Mouse (Mus musculus): Measurements from ENCODE around the gene Bcas1. TPM values are rescaled to one million over a fixed set of nuclear protein-coding genes. Genes with fewer than 3 reads are reported as not detected.
"Not testable (repeated sequence)": the region's sequence is repeated elsewhere in the genome, so short reads cannot be mapped to it uniquely, and the experiment has no call there.

The Bcas1 gene
- polyA plus RNA-seq, 1 experiment from 2014 or later, result 6.3 TPM

DNA sequence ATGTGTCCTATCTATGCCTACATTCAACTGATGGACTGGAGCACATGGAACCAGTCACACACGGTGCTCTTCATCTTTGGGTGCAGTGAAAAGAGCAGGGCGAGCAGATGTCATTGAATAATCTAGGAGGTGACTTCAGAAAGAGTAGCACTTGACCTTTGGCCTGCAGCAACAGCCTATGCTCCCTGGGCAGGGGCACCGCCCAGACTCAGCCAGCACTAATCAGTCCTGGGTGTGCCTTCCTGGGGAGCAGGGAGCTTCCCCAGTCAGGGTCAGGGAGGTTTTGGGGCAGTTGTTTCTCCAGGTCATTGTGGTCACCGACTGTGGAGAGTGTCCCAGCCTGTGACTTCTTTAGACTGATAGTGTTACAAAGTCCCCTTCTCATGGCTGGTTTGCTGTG lies 26.2 kb upstream of the Bcas1 start:
- H3K27ac ChIP-seq; H3K4me1 ChIP-seq (replicated peaks); H3K4me2 ChIP-seq; H3K9ac ChIP-seq; H3K36me3 ChIP-seq; H3K9me3 ChIP-seq (replicated peaks); H3K4me3 ChIP-seq (replicated peaks); DNase-seq; H3K27me3 ChIP-seq: not testable (repeated sequence)
- WGBS (ENCODE audit: insufficient replicate concordance), result 51% methylated on average over 3 of the region's 4 CpGs
- ATAC-seq (ENCODE audit: low read depth), result peak; percentile 37

DNA sequence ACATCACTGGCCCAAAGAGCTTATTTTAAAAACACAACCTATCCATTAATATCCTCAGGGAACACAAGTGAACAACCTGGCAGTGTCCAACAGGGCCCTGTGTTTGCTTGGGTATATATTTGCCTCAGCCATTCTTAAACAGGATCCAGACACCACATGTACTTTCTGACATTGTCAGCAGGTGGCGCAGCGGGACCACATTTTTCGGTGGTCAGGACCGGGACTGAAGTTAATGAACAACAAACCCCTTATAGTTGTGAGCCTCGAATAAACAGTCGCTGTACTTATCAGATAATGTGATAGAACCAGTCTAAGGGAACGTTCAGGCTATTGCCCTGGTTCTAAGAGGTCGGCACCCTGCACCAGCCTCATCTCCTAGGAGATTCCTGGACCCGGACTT lies 23.3 kb upstream of the Bcas1 start:
- Histone ChIP-seq H3K4me3 (replicated peaks) (no peak overlapping the region), H3K9me3 (replicated peaks) (no peaks in the 10 kb centered on the region), H3K27ac (no peak overlapping the region), H3K4me1 (replicated peaks) (no peaks in the 10 kb centered on the region), H3K27me3 (no peaks in the 10 kb centered on the region), H3K4me2 (no peak overlapping the region), H3K9ac (no peak overlapping the region), H3K36me3 (no peaks in the 10 kb centered on the region)
- ATAC-seq (ENCODE audit: low read depth) (peak; percentile 53; the same call in 1 of the 2 replicates), DNase-seq (peak; percentile 34)
- 9% methylated on average over 9 of the region's 9 CpGs for WGBS (ENCODE audit: insufficient replicate concordance)

DNA sequence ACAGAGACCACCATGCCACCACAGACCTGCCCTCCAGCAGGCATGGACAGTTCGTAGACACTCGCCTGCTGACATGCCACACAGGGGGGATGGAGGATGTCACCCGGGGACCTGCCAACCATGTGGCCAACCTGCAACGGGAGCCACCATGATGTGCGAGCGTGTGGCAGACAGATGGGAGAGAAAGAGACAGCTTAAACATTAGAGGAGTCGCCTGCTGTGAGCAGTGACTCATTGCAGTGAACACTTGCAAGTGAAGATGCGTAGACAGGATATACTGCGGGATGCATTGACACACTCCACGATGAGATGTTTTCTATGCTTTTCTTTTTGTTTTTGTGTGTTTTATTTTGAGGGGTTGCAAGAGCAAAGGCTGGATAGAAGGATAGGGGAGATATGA lies 20.0 kb upstream of the Bcas1 start:
- Histone ChIP-seq H3K27me3 (no peaks in the 10 kb centered on the region), H3K4me2 (no peak overlapping the region), H3K9me3 (replicated peaks) (no peaks in the 10 kb centered on the region), H3K27ac (no peak overlapping the region), H3K4me3 (replicated peaks) (no peak overlapping the region), H3K4me1 (replicated peaks) (no peaks in the 10 kb centered on the region), H3K9ac (no peak overlapping the region), H3K36me3 (no peaks in the 10 kb centered on the region)
- WGBS (ENCODE audit: insufficient replicate concordance), result 59% methylated on average over 10 of the region's 10 CpGs
- DNase-seq (no peak), ATAC-seq (ENCODE audit: low read depth) (no peak)

DNA sequence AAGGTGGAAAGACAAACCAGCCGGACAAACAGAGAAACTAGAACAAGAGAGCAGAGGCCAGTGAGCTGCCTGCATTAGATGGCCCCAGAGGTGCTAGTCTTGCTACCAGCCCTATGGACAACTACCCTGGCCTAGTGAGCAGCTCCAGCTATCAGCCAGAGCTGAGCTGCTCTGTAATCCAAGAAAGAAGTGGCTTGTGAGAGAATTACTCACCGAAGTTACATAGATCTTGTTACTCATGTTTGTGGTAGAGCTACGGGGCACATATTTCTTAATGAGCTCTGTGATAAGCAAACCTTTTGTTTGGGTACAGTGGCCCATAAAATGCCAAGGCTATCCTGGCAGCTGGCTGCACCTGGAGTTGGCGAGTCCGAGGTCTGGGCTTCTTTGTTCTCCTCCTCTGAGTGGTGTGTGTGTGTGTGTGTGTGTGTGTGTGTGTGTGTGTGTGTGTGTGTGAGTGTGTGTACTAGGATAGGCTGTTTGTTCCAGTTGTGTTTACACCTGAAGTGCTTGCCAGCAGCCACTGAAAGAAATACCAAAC lies 19.3 kb upstream of the Bcas1 start:
- no peaks in the 10 kb centered on the region for H3K4me1 ChIP-seq (replicated peaks)
- H3K4me3 ChIP-seq (replicated peaks), result no peak overlapping the region
- 59% methylated on average over 5 of the region's 5 CpGs for WGBS (ENCODE audit: insufficient replicate concordance)
- no peaks in the 10 kb centered on the region for H3K9me3 ChIP-seq (replicated peaks)
- H3K27ac ChIP-seq, result no peak overlapping the region
- H3K27me3 ChIP-seq, result no peaks in the 10 kb centered on the region
- H3K9ac ChIP-seq, result no peak overlapping the region
- no peak overlapping the region for H3K4me2 ChIP-seq
- DNase-seq (no peak), ATAC-seq (ENCODE audit: low read depth) (no peak)
- H3K36me3 ChIP-seq, result no peaks in the 10 kb centered on the region

DNA sequence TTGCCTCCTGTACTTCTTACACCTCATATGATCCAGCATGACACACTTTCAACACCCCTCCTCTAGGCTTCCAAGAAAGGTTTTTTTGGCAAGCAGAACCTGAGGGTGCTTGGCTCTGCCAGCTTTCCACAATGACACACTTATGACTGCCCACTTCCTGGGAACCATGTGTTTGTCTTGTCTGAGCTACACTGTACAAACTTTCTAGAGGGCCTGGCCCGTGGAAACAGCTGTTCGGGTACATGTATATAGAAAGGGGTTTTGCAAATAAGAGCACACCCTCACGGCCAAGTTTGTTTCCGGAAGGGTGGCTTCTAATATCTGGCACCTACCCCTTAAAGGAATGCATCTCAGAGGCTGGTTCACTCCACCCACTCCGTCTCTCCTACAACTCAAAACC lies 18.2 kb upstream of the Bcas1 start:
- Histone ChIP-seq H3K9me3 (replicated peaks) (no peaks in the 10 kb centered on the region), H3K4me1 (replicated peaks) (no peaks in the 10 kb centered on the region), H3K27ac (no peak overlapping the region), H3K36me3 (no peaks in the 10 kb centered on the region), H3K9ac (no peak overlapping the region), H3K27me3 (no peaks in the 10 kb centered on the region), H3K4me2 (no peak overlapping the region), H3K4me3 (replicated peaks) (no peak overlapping the region)
- 66% methylated on average over 5 of the region's 5 CpGs for WGBS (ENCODE audit: insufficient replicate concordance)
- DNase-seq, result no peak
- no peak for ATAC-seq (ENCODE audit: low read depth)

DNA sequence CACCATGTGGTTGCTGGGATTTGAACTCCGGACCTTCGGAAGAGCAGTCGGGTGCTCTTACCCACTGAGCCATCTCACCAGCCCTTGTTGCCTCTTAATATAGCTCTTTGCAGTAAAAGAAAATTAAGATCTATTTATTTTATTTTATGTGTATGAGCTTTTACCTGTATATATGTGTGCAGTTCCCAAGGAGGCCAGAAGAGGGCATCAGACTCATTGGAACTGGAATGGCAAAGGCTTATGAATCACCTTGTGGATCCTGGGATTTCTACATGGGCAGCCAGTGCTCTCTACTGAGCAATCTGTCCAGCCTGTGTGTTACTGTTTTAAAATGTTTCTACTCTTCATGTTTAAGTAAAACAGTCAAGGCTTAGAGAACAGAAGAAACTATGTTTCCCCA lies 14.9 kb upstream of the Bcas1 start:
- Histone ChIP-seq H3K27ac (no peak overlapping the region), H3K27me3 (0 out of 2 replicates have a peak, but pooled peaks cover 4% of the 10 kb centered on the region), H3K36me3 (no peaks in the 10 kb centered on the region), H3K9ac (no peak overlapping the region), H3K4me2 (no peak overlapping the region), H3K4me1 (replicated peaks) (no peaks in the 10 kb centered on the region), H3K4me3 (replicated peaks) (no peak overlapping the region), H3K9me3 (replicated peaks) (no peaks in the 10 kb centered on the region)
- WGBS (ENCODE audit: insufficient replicate concordance), result 64% methylated on average over 3 of the region's 3 CpGs
- DNase-seq (no peak), ATAC-seq (ENCODE audit: low read depth) (no peak)

DNA sequence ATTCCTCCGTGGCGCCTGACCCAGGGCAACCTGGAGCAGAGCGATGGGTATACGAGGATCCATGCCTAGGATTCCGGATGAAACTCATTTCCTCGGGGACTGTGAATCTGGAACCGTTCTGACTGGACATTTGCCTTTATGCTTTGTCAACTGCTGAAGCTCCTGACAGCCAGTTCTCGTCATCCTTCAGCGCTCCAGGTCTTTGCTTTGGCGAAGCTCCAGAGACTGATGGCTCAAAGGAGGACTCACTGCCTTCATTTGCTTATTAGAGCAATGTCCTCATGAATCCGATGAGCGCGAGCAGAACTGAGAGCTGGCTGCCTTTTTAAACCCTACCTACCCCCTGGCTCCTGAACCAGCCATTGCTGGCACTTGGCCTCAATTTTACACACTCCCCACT lies 11.1 kb upstream of the Bcas1 start:
- no peaks in the 10 kb centered on the region for H3K36me3 ChIP-seq
- H3K27me3 ChIP-seq, result 0 out of 2 replicates have a peak, but pooled peaks cover 4% of the 10 kb centered on the region
- H3K4me1 ChIP-seq (replicated peaks), result no peaks in the 10 kb centered on the region
- no peak for ATAC-seq (ENCODE audit: low read depth)
- no peaks in the 10 kb centered on the region for H3K9me3 ChIP-seq (replicated peaks)
- no peak overlapping the region for H3K9ac ChIP-seq
- no peak overlapping the region for H3K27ac ChIP-seq
- H3K4me3 ChIP-seq (replicated peaks), result no peak overlapping the region
- DNase-seq, result no peak
- no peak overlapping the region for H3K4me2 ChIP-seq
- WGBS (ENCODE audit: insufficient replicate concordance), result 54% methylated on average over 13 of the region's 13 CpGs

DNA sequence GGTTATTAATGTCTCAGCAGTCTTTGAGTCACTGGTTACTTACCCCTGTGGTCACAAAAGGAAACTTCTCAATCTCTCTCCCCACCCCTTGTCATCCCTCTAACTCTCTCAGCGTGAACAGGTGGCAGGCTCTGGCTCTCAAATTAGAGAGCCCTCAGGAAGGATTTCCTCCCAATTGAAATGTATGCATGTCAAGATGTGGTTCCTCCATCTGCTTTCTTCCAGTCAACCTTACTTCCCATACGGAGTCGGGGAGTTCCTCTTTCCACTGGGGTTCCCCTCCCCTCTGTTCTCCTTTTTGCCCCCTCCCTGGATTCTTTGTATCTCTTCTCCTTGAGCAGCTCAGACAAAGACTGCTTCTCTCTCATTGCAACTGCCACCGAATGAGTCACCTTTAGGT lies 8.6 kb upstream of the Bcas1 start:
- H3K27me3 ChIP-seq, result 0 out of 2 replicates have a peak, but pooled peaks cover 4% of the 10 kb centered on the region

DNA sequence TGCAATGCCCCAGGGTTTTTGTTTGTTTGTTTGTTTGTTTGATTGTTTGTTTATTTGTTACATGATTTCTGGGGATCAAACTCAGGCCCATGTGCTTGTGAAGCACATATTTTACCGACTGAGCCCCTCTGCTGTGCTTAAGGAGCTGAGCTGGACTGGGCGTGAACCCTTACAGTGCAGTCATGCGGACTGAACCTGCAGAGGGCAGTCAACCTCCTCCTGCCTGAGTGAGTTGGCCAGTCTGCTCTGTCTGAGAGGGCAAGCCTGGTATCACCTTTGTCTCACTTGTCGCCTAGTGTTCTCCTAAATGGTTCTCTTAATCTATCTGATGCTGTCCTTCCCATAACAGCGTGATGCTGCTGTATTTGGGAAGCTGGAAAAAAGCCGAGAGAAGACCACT lies 4.5 kb upstream of the Bcas1 start:
- Histone ChIP-seq H3K27me3 (no peaks in the 10 kb centered on the region), H3K4me2 (no peak overlapping the region), H3K9ac (no peak overlapping the region), H3K9me3 (replicated peaks) (no peaks in the 10 kb centered on the region), H3K4me1 (replicated peaks) (no peaks in the 10 kb centered on the region), H3K4me3 (replicated peaks) (no peak overlapping the region), H3K36me3 (no peaks in the 10 kb centered on the region), H3K27ac (no peak overlapping the region)
- no peak for DNase-seq
- no peak for ATAC-seq (ENCODE audit: low read depth)
- 53% methylated on average over 6 of the region's 6 CpGs for WGBS (ENCODE audit: insufficient replicate concordance)

More for the DNA sequence above, 8.6 kb upstream of the Bcas1 start:
- DNase-seq (no peak), ATAC-seq (ENCODE audit: low read depth) (no peak)
- Histone ChIP-seq H3K4me1 (replicated peaks) (no peaks in the 10 kb centered on the region), H3K9me3 (replicated peaks) (no peaks in the 10 kb centered on the region), H3K9ac (no peak overlapping the region), H3K27ac (no peak overlapping the region), H3K4me3 (replicated peaks) (no peak overlapping the region), H3K36me3 (no peaks in the 10 kb centered on the region), H3K4me2 (no peak overlapping the region)
- 18% methylated on average over 4 of the region's 4 CpGs for WGBS (ENCODE audit: insufficient replicate concordance)

DNA sequence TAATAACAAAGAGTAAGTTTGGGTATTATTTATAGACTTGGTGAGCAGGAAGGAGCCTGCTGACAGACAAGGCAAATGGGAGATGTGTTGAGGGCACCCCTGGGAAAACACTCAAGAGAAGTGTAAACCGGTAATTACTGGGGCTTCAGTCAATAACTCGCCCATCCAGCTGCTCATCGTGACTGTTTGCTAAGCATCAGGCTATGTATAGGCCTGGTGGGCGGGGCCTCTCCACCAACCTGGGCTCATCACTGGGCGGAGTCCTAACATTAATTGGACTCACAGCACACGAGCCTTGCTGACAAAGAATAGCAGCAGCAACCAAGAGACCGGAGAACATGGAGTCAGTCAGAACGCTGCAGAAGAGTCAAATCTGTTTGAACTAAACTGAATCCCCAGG lies 1.3 kb upstream of the Bcas1 start:
- Histone ChIP-seq H3K36me3 (no peaks in the 10 kb centered on the region), H3K9me3 (replicated peaks) (0 out of 2 replicates have a peak, but pooled peaks cover 5% of the 10 kb centered on the region), H3K4me2 (no peak overlapping the region), H3K4me1 (replicated peaks) (no peaks in the 10 kb centered on the region), H3K27ac (no peak overlapping the region), H3K27me3 (no peaks in the 10 kb centered on the region), H3K4me3 (replicated peaks) (no peak overlapping the region), H3K9ac (no peak overlapping the region)
- 55% methylated on average over 8 of the region's 8 CpGs for WGBS (ENCODE audit: insufficient replicate concordance)
- no peak for ATAC-seq (ENCODE audit: low read depth)
- no peak for DNase-seq

DNA sequence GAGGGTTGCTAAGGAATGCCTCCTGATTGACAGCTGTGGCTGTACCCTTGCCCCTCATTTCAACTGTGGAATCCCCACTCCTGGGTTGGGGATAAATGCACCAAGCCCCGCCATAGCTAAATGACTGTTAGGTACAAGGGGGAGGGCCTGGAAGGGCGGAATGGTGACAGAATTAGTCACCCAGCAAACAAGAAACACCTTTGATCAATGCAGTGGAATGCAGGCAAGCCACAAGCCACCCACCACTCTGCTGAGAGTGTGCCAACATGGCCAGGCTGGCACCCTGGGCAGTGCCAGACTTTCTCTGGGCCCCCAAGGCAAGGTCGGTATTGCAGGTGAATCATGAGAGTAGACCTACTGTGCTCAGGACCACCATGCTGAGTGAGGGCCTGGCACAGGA lies 3.5 kb downstream of the Bcas1 start:
- H3K4me2 ChIP-seq, result no peak overlapping the region
- no peaks in the 10 kb centered on the region for H3K4me1 ChIP-seq (replicated peaks)
- H3K4me3 ChIP-seq (replicated peaks), result no peak overlapping the region
- DNase-seq (no peak), ATAC-seq (ENCODE audit: low read depth) (no peak)
- H3K27ac ChIP-seq, result no peak overlapping the region
- H3K36me3 ChIP-seq, result no peaks in the 10 kb centered on the region
- no peaks in the 10 kb centered on the region for H3K27me3 ChIP-seq
- 62% methylated on average over 3 of the region's 3 CpGs for whole genome bisulfite sequencing (ENCODE audit: insufficient replicate concordance)
- no peak overlapping the region for H3K9ac ChIP-seq
- H3K9me3 ChIP-seq (replicated peaks), result 0 out of 2 replicates have a peak, but pooled peaks cover 5% of the 10 kb centered on the region

DNA sequence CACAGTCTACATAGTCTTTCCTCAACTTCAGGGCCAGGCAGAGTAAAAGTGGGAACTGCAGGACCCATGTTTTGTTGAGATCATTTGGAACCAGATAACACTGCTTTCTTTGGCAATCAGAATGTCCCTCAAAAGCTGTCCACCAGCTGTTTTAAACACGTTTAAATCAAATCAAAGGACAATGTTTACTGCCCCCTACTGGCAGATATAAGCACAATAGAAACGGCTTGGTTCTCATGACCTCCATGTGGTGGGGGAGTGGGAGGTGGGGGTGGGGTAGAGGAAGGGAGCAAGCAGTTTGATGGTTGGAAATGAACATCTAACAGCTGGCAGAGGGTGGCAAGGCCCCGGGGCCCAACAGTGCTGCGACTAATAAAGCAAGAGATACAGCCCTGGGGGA lies 5.7 kb downstream of the Bcas1 start:
- DNase-seq (no peak), ATAC-seq (ENCODE audit: low read depth) (no peak)
- H3K4me3 ChIP-seq (replicated peaks), result no peak overlapping the region
- H3K9me3 ChIP-seq (replicated peaks), result 0 out of 2 replicates have a peak, but pooled peaks cover 4% of the 10 kb centered on the region
- no peak overlapping the region for H3K4me2 ChIP-seq
- H3K36me3 ChIP-seq, result no peaks in the 10 kb centered on the region
- H3K27me3 ChIP-seq, result no peaks in the 10 kb centered on the region
- 35% methylated on average over 4 of the region's 4 CpGs for WGBS (ENCODE audit: insufficient replicate concordance)
- no peak overlapping the region for H3K27ac ChIP-seq
- no peak overlapping the region for H3K9ac ChIP-seq
- no peaks in the 10 kb centered on the region for H3K4me1 ChIP-seq (replicated peaks)
